Mouse (Mus musculus) natural killer cell, adult 2 months (primary cell): ENCODE measurements at regions not wholly inside any gene's neighbourhood (a gene's known extent, or its start where the extent isn't known, plus 50 kb on each side); places are given as distances from the start of the nearest gene placed in this dataset.
"Not testable (repeated sequence)": the region's sequence is repeated elsewhere in the genome, so short reads cannot be mapped to it uniquely, and the experiment has no call there.

Experiments
- DNase-seq, 2 experiments: peaks; one replicate each; pipeline ENCODE4 v3.0.0; 2022; ENCODE audit warnings: low spot score in 2 of 2

- DNase-seq, result no peak
These were observed 59.5 kb downstream of the Tex35 start for GRCm38 (mm10) chr1:157048996-157049395.

- peak in 1 of 2 experiments; percentile 60 for DNase-seq
These were observed 60.1 kb downstream of the Tex35 start for GRCm38 (mm10) chr1:157048201-157048923.

GRCm38 (mm10) chr1:157047751-157048200 is 60.7 kb downstream of the Tex35 start:
- no peak for DNase-seq

- DNase-seq, result no peak
These were observed 61.7 kb downstream of the Tex35 start for GRCm38 (mm10) chr1:157046760-157047182.

- no peak for DNase-seq
These were observed 68.7 kb downstream of the Tex35 start for GRCm38 (mm10) chr1:157039836-157040196.

GRCm38 (mm10) chr1:157039016-157039835 is 69.3 kb downstream of the Tex35 start:
- peak; percentile 6 to 34 for DNase-seq

GRCm38 (mm10) chr1:157038111-157039008 is 70.1 kb downstream of the Tex35 start:
- DNase-seq, result no peak

- DNase-seq, result no peak
These were observed 71.1 kb downstream of the Tex35 start for GRCm38 (mm10) chr1:157037246-157037991.

- no peak for DNase-seq
These were observed 71.7 kb downstream of the Tex35 start for GRCm38 (mm10) chr1:157036779-157037178.

GRCm38 (mm10) chr1:157035221-157035620 is 73.3 kb downstream of the Tex35 start:
- not testable (repeated sequence) for DNase-seq

- no peak for DNase-seq
These were observed 79.8 kb downstream of the Tex35 start for GRCm38 (mm10) chr1:157028682-157029081.

GRCm38 (mm10) chr1:157027681-157028080 is 80.8 kb downstream of the Tex35 start:
- DNase-seq, result peak in 1 of 2 experiments; percentile 36

GRCm38 (mm10) chr1:157023462-157023861 is 84.0 kb upstream of the Ralgps2 start:
- DNase-seq, result no peak

GRCm38 (mm10) chr1:157022456-157023435 is 83.3 kb upstream of the Ralgps2 start:
- no peak for DNase-seq

- no peak for DNase-seq
These were observed 80.5 kb upstream of the Ralgps2 start for GRCm38 (mm10) chr1:157019892-157020291.

- DNase-seq, result no peak
These were observed 79.3 kb upstream of the Ralgps2 start for GRCm38 (mm10) chr1:157018726-157019125.

GRCm38 (mm10) chr1:157017198-157017994 is 78.0 kb upstream of the Ralgps2 start:
- DNase-seq, result peak in 1 of 2 experiments; percentile 58

- no peak for DNase-seq
These were observed 77.2 kb upstream of the Ralgps2 start for GRCm38 (mm10) chr1:157016625-157017024.
